Mouse (Mus musculus) MEL (cell line): Measurements from ENCODE around the gene Ect2l.

Source experiments
- BHLHE40 ChIP-seq: IDR thresholded peaks from 2 replicates; pipeline ENCODE4 v1.6.1; 2012; ENCODE audit warnings: low read depth, mild to moderate bottlenecking, inconsistent platforms, low read length, improper control_type of control experiment, borderline replicate concordance
- CHD2 ChIP-seq: IDR thresholded peaks from 2 replicates; pipeline ENCODE4 v1.6.1; 2011; ENCODE audit warnings: low read length, improper control_type of control experiment
- CTCF ChIP-seq, 3 experiments: IDR thresholded peaks in 2 of 3; conservative IDR thresholded peaks in 1 of 3; 2 replicates each; pipeline ENCODE4 v1.5.1; 2011 to 2012; ENCODE audit warnings: low read length in 3 of 3, low read depth in 2 of 3, mild to moderate bottlenecking in 2 of 3, improper control_type of control experiment in 1 of 3, inconsistent platforms in 1 of 3, mixed read lengths in 1 of 3, moderate library complexity in 1 of 3; ENCODE audit not compliant: control insufficient read depth in 1 of 3, insufficient read depth in 1 of 3, poor library complexity in 1 of 3, severe bottlenecking in 1 of 3
- EP300 ChIP-seq, 2 experiments: IDR thresholded peaks; 2 replicates each; pipeline ENCODE4 v1.6.1; 2011; ENCODE audit warnings: improper control_type of control experiment in 2 of 2, low read length in 2 of 2, low read depth in 1 of 2, mild to moderate bottlenecking in 1 of 2
- GABPA ChIP-seq: IDR thresholded peaks from 2 replicates; pipeline ENCODE4 v1.6.1; 2012; ENCODE audit warnings: low read depth, mild to moderate bottlenecking, inconsistent platforms, low read length, improper control_type of control experiment, moderate library complexity
- HCFC1 ChIP-seq: IDR thresholded peaks from 2 replicates; pipeline ENCODE4 v1.6.1; 2012; ENCODE audit warnings: low read depth, mild to moderate bottlenecking, inconsistent platforms, low read length, improper control_type of control experiment, moderate library complexity
- MAFK ChIP-seq: IDR thresholded peaks from 2 replicates; pipeline ENCODE4 v1.6.1; 2011; ENCODE audit warnings: low read depth, mild to moderate bottlenecking, low read length, improper control_type of control experiment, borderline replicate concordance
- MAZ ChIP-seq: IDR thresholded peaks from 2 replicates; pipeline ENCODE4 v1.6.1; 2012; ENCODE audit warnings: low read depth, mild to moderate bottlenecking, inconsistent platforms, low read length, improper control_type of control experiment
- MEF2A ChIP-seq: IDR thresholded peaks from 2 replicates; pipeline ENCODE4 v1.6.1; 2014; ENCODE audit warnings: low read depth, mild to moderate bottlenecking, inconsistent platforms, low read length, improper control_type of control experiment; ENCODE audit not compliant: poor library complexity, insufficient replicate concordance, severe bottlenecking; ENCODE audit errors: extremely low read depth
- MYC ChIP-seq: IDR thresholded peaks from 2 replicates; pipeline ENCODE4 v1.6.1; 2011; ENCODE audit warnings: low read depth, mild to moderate bottlenecking, low read length, improper control_type of control experiment, moderate library complexity
- NRF1 ChIP-seq: IDR thresholded peaks from 2 replicates; pipeline ENCODE4 v1.6.1; 2014; ENCODE audit warnings: low read depth, mild to moderate bottlenecking, inconsistent platforms, low read length, improper control_type of control experiment, moderate library complexity; ENCODE audit not compliant: poor library complexity, insufficient read depth, severe bottlenecking
- POLR2A ChIP-seq, 2 experiments: IDR thresholded peaks; 2 replicates each; pipeline ENCODE4 v1.6.1; 2011 to 2012; ENCODE audit warnings: low read length in 2 of 2, mild to moderate bottlenecking in 2 of 2, control low read depth in 1 of 2, improper control_type of control experiment in 1 of 2, low read depth in 1 of 2, moderate library complexity in 1 of 2; ENCODE audit not compliant: control insufficient read depth in 1 of 2, insufficient read depth in 1 of 2, poor library complexity in 1 of 2
- RAD21 ChIP-seq: IDR thresholded peaks from 2 replicates; pipeline ENCODE4 v1.6.1; 2011; ENCODE audit warnings: mild to moderate bottlenecking, low read depth, low read length, improper control_type of control experiment
- USF1 ChIP-seq: IDR thresholded peaks from 2 replicates; pipeline ENCODE4 v1.6.1; 2014; ENCODE audit warnings: low read depth, mild to moderate bottlenecking, inconsistent platforms, low read length, improper control_type of control experiment, moderate library complexity

DNA sequence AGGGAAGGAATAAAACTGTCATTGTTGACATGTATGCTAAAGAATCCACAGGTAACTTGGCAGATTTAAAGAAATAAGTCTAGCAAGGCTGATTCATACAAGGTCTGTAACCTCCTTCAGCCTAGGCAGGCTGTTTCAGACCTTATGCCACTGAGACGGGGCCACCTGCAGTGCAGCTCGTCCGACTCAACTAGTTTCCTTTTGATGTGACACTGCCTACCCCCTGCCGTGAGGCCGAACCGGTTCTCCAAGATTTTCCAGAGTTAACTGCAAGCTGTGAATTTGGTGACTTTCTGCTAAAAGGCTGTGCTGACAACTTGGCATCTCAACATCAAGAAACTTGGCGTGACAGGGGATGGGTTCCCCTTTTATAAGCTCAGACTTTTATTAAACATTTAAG is 6.6 kb downstream of the Ect2l start:
- TF ChIP-seq MAZ: no peak
- TF ChIP-seq EP300 (IDR thresholded peaks at IDR 0.05; ENCODE audit: low read depth in 1 of 2, low read length in 2 of 2): no peak
- TF ChIP-seq HCFC1: no peak
- no peak for TF ChIP-seq POLR2A (IDR thresholded peaks at IDR 0.05; ENCODE audit: control insufficient read depth in 1 of 2, insufficient read depth in 1 of 2, low read depth in 1 of 2, low read length in 2 of 2, poor library complexity in 1 of 2)
- TF ChIP-seq CTCF (IDR thresholded peaks at IDR 0.05 in 2 of 3, conservative IDR thresholded peaks at IDR 0.05 in 1 of 3; ENCODE audit: control insufficient read depth in 1 of 3, insufficient read depth in 1 of 3, low read depth in 2 of 3, low read length in 3 of 3, poor library complexity in 1 of 3, severe bottlenecking in 1 of 3): no peak
- TF ChIP-seq RAD21: no peak
- no peak for TF ChIP-seq MAFK
- TF ChIP-seq MYC: no peak
- no peak for TF ChIP-seq GABPA
- no peak for TF ChIP-seq USF1
- TF ChIP-seq CHD2: no peak
- no peak for TF ChIP-seq MEF2A
- TF ChIP-seq BHLHE40: no peak
- TF ChIP-seq NRF1: no peak
